In the genomic region with DNA sequence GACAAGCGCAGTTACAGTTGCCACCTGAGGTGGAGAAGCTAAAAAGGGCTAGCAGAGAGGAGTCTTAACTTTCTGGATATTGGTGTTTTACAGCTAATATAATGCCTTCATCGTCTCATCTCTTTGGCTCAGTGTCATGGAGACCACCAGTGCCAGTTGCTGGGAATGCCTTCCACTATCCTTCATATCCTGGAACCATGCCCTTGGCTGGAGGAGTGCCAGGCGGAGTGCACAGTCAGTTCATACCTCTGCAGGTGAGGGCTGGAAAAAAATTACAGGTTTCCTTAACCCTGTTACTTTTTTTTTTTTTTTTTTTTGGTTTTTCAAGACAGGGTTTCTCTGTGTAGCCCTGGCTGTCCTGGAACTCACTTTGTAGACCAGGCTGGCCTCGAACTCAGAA, we compare ENCODE assay signal across 14 mouse cellular contexts.
"Had no signal": no experiment of that assay in that cellular context is flagged by ENCODE, and none has a peak within 500 bp of the region (broad histone marks: within the 10 kb centered on the region; RNA-seq: fewer than 3 reads in every experiment).

No protein-coding gene starts in this region.

- DNase-seq: kidney, postnatal 14 days; layer of hippocampus, adult 9-11 months; layer of hippocampus, postnatal 36 days; lung, adult 18-20 months; retina, postnatal 1 day; right cerebral cortex, postnatal 25 days; spleen, adult 18-20 months; thymus, postnatal 36 days had no signal

- H3K4me2 ChIP-seq: limb, embryonic 13.5 days; midbrain, embryonic 12.5 days; neural tube, embryonic 13.5 days had no signal

- H3K9ac ChIP-seq: limb, embryonic 13.5 days; liver, embryonic 14.5 days; midbrain, embryonic 12.5 days; neural tube, embryonic 13.5 days had no signal

- ATAC-seq: intestine, embryonic 16.5 days; midbrain, embryonic 16.5 days had no signal

- H3K4me1 ChIP-seq: limb, embryonic 13.5 days; midbrain, embryonic 12.5 days; neural tube, embryonic 13.5 days had no signal

- H3K9me3 ChIP-seq: midbrain, embryonic 12.5 days; neural tube, embryonic 13.5 days had no signal

- H3K27me3 ChIP-seq: limb, embryonic 13.5 days; midbrain, embryonic 12.5 days; neural tube, embryonic 13.5 days had no signal

- H3K4me3 ChIP-seq: limb, embryonic 13.5 days; midbrain, embryonic 12.5 days; neural tube, embryonic 13.5 days had no signal

- H3K27ac ChIP-seq: limb, embryonic 13.5 days; liver, embryonic 14.5 days; midbrain, embryonic 12.5 days; neural tube, embryonic 13.5 days had no signal
